Mouse (Mus musculus) G1E (cell line): ENCODE measurements at regions not wholly inside any gene's neighbourhood (a gene's known extent, or its start where the extent isn't known, plus 50 kb on each side); places are given as distances from the start of the nearest gene placed in this dataset.
A peak's percentile ranks its signal among the peaks of the same experiment; 100 is the strongest.
"Not testable (repeated sequence)": the region's sequence is repeated elsewhere in the genome, so short reads cannot be mapped to it uniquely, and the experiment has no call there.

Source experiments
- ATAC-seq: 2 replicates; pipeline ENCODE4 v1.8.0; 2016; ENCODE audit warnings: mild to moderate bottlenecking; ENCODE audit not compliant: insufficient number of reproducible peaks, poor library complexity, low FRiP score, severe bottlenecking; ENCODE audit errors: extremely low read depth
- DNase-seq: peaks from one replicate; pipeline ENCODE4 v3.0.0; 2012; ENCODE audit warnings: low spot score
- H3K27me3 ChIP-seq: 2 replicates; pipeline ENCODE4 v1.6.1; 2012; ENCODE audit warnings: mild to moderate bottlenecking, low read length, inconsistent platforms; ENCODE audit not compliant: insufficient read depth
- H3K36me3 ChIP-seq: replicated peaks from 2 replicates; pipeline ENCODE3; 2012; ENCODE audit warnings: mild to moderate bottlenecking, inconsistent platforms
- H3K4me1 ChIP-seq: 2 replicates; pipeline ENCODE4 v1.6.1; 2012; ENCODE audit warnings: low read depth, low read length, inconsistent platforms, mixed read lengths; ENCODE audit not compliant: insufficient read depth
- H3K4me3 ChIP-seq: 2 replicates; pipeline ENCODE4 v1.5.1; 2012; ENCODE audit warnings: low read depth, mild to moderate bottlenecking, inconsistent platforms, low read length, moderate library complexity, mixed read lengths
- H3K9me3 ChIP-seq: replicated peaks from 2 replicates; pipeline ENCODE4 v1.6.1; 2012; ENCODE audit warnings: inconsistent platforms
- CTCF ChIP-seq: IDR thresholded peaks from 2 replicates; pipeline ENCODE4 v1.5.1; 2012; ENCODE audit warnings: low read depth, low read length, inconsistent platforms, mixed read lengths
- GATA1 ChIP-seq: IDR thresholded peaks from 2 replicates; pipeline ENCODE4 v1.6.1; 2012; ENCODE audit warnings: borderline replicate concordance, low read length, inconsistent platforms, mixed read lengths
- GATA2 ChIP-seq: IDR thresholded peaks from 2 replicates; pipeline ENCODE4 v1.6.1; 2012; ENCODE audit warnings: low read depth, low read length, inconsistent platforms, borderline replicate concordance
- POLR2AphosphoS5 ChIP-seq: IDR thresholded peaks from 2 replicates; pipeline ENCODE4 v1.6.1; 2012; ENCODE audit warnings: low read depth, low read length, inconsistent platforms; ENCODE audit not compliant: insufficient replicate concordance
- TAL1 ChIP-seq: conservative IDR thresholded peaks from 2 replicates; pipeline ENCODE4 v1.6.1; 2012; ENCODE audit warnings: low read depth, low read length, inconsistent platforms, mixed read lengths

DNA sequence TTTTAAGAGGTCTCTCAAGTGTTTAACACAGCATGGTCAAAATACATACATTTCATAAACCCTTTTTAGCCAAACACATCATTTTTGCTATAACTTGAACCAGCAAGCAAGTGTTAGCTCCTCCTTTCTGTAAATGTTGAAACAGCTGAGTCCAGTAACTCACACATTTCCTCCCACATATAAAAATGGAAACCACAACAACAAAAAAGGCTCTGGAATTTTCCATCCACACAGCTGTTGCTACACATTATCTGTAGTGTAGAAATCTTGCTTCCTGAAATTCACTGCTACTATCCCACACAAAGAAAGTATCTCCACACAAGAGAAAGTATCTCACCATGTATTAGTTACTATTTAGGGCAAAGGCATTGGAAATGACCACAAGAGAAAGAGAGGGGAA lies 96.7 kb upstream of the Tbl1x start:
- Histone ChIP-seq H3K4me1 (no peaks in the 10 kb centered on the region), H3K4me3 (no peak overlapping the region), H3K36me3 (no peaks in the 10 kb centered on the region), H3K27me3 (no peaks in the 10 kb centered on the region), H3K9me3 (no peaks in the 10 kb centered on the region)
- ATAC-seq, result no peak
- no peak for TF ChIP-seq TAL1
- TF ChIP-seq CTCF, result no peak
- no peak for TF ChIP-seq POLR2AphosphoS5
- no peak for TF ChIP-seq GATA1
- no peak for TF ChIP-seq GATA2
- DNase-seq, result no peak

DNA sequence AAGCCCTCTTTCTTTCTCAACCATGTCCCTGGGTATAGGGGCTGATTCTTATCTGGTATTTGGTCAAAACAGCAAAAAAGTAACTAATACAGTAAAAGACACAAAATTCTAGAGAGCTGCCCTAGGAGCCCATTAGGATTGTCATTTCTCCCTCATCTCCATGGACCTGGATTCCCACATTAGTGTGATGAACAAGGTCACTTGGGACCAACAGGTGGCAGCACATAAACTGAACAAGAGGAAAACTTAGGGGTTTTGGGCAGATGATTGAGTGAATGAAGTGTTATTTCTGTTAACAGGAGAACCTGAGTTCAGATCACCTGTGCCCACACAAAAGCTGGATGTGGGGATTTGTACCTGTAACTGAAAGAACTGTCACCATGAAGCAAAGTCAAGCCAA lies 93.0 kb upstream of the Tbl1x start:
- Histone ChIP-seq H3K9me3 (no peaks in the 10 kb centered on the region), H3K4me1 (no peaks in the 10 kb centered on the region), H3K4me3 (no peak overlapping the region), H3K36me3 (no peaks in the 10 kb centered on the region), H3K27me3 (no peaks in the 10 kb centered on the region)
- ATAC-seq (no peak), DNase-seq (no peak)
- no peak for TF ChIP-seq CTCF
- TF ChIP-seq GATA2, result no peak
- no peak for TF ChIP-seq TAL1
- TF ChIP-seq GATA1, result no peak
- TF ChIP-seq POLR2AphosphoS5, result no peak

DNA sequence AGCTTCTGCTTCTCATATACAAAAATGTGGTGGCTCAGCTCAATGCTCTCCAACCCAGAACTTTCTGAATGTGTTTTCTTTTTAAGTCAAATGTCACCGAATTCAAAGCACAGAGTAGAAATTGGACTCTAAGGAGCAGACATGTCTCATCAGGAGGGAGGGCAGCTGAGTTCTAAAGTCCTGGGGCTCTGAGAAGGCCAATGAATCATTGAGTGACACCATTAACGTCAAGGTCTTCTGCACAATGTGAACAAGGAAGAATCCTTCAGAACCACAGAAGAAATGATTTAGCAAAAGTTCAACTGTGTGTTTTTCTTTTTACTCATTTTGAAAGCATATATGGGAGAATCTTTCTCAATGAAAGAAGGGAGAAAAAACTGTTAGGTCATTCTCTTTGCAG lies 88.6 kb upstream of the Tbl1x start:
- ATAC-seq (no peak), DNase-seq (no peak)
- Histone ChIP-seq H3K9me3 (no peaks in the 10 kb centered on the region), H3K27me3 (no peaks in the 10 kb centered on the region), H3K4me1 (peaks cover 6% of the 10 kb centered on the region), H3K36me3 (no peaks in the 10 kb centered on the region), H3K4me3 (no peak overlapping the region)
- no peak for TF ChIP-seq GATA2

DNA sequence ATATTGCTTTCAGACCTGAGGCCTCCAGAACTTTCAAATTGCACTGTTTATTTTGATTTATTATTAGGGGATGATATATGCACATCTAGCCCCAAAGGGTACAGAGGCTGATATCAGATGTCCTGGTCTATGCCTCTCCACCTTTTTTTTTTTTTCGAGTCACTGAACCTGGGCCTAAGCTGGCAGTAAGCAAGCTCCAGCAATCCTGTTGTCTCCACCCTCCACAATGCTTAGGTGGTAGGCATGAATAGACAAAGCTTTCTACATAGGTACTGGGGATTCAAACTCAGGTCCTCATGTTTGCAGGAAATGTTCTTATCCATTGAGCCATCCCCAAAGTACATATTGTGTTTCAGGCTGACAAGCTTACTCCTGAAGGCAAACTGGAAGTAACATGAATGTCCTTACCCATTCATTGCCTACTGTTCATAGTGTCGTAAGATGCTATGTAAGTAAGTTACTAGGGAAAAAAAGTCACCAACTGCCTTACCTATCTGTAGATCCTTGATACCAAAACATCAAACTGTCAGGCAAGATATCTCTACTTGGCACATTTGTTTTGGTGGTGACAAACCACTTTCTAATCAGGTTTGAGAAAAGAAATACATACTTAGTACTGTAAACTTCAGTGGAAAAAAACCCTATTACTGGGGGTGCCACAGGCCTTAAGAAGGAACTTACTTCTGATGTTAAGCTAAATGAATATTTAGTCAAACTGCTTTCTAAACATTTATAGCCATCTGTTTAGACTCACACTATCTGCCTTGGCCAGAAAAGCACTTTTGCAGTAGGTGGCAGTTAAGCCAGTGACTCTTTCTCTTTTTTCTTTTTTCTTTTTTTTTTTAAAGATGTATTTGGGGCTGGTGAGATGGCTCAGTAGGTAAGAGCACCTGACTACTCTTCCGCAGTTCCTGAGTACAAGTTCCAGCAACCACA lies 85.8 kb upstream of the Tbl1x start:
- Histone ChIP-seq H3K4me1 (peaks cover 10% of the 10 kb centered on the region), H3K27me3 (no peaks in the 10 kb centered on the region), H3K9me3 (no peaks in the 10 kb centered on the region), H3K36me3 (no peaks in the 10 kb centered on the region), H3K4me3 (no peak overlapping the region)
- no peak for DNase-seq
- peak; percentile 73 for ATAC-seq
- 0 out of 2 replicates have a peak, but pooled peaks have one; percentile 16 for TF ChIP-seq TAL1
- no peak for TF ChIP-seq POLR2AphosphoS5

DNA sequence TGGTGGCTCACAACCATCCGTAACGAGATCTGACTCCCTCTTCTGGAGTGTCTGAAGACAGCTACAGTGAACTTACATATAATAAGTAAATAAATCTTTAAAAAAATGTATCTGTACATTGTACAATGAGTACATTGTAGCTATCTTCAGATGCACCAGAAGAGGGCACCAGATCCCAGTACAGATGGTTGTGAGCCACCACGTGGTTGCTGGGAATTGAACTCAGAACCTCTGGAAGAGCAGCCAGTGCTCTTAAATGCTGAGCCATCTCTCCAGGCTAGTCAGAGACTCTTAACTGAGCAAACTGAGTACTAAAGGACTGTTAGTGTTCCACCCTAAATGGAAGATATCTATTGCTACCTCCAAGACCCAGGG lies 85.1 kb upstream of the Tbl1x start:
- not testable (repeated sequence) for H3K9me3 ChIP-seq, DNase-seq, ATAC-seq, H3K4me3 ChIP-seq, H3K4me1 ChIP-seq, H3K36me3 ChIP-seq, H3K27me3 ChIP-seq

DNA sequence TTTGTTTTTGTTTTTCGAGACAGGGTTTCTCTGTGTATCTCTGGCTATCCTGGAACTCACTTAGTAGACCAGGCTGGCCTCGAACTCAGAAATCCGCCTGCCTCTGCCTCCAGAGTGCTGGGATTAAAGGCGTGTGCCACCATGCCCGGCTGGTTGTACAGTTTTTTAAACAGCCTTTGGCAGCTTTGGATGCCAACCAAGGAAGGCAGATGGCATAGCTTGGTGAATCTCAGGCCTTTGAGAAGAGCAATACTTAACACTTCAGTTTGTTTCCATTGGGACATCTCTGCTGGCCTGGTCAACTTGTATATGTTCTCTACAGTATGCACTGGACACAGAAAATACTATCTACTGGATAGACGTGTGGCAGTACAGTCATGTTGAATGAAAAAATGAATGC lies 84.0 kb upstream of the Tbl1x start:
- not testable (repeated sequence) for H3K9me3 ChIP-seq, H3K27me3 ChIP-seq, H3K4me1 ChIP-seq, H3K36me3 ChIP-seq, ATAC-seq, DNase-seq, H3K4me3 ChIP-seq

DNA sequence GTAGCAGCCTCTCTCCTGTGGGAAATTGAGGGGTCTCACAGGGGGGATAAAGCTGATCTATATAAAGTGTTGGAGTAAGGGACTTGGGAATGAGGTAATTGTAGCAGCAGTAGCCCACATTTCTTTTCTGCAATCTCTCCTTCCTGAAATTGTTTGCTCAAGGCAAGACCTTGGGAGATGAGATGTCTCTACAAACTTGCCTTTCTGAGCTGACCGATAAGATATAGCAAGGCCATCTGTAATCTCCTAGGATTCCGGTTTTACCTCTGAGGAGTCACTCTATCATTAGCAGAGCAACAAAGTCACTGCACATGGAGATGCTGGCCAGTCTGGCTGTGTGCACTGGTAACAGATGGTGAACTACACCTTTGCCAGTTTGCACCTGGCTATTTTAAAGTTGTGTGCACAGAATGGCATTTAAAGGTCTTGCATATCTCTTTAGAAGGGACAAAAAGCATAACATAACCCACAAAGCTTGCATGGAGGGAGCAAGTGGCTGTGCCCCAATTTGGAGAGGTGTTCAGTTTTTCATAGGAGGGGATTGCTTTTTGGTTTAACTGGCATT lies 78.7 kb upstream of the Tbl1x start:
- DNase-seq (no peak), ATAC-seq (no peak)
- TF ChIP-seq TAL1 (no peak), CTCF (no peak), GATA1 (no peak), POLR2AphosphoS5 (no peak), GATA2 (no peak)
- H3K4me3 ChIP-seq, result no peak overlapping the region
- H3K4me1 ChIP-seq, result peaks cover 8% of the 10 kb centered on the region; the same call in 1 of the 2 replicates
- no peaks in the 10 kb centered on the region for H3K9me3 ChIP-seq
- no peaks in the 10 kb centered on the region for H3K27me3 ChIP-seq
- no peaks in the 10 kb centered on the region for H3K36me3 ChIP-seq
